Mouse (Mus musculus) CD4-positive, CD25-positive, alpha-beta regulatory T cell (primary cell): ENCODE results near the gene Nasp. TPM values are rescaled to one million over a fixed set of nuclear protein-coding genes. Genes with fewer than 3 reads are reported as not detected.

Experiments used
- polyA plus RNA-seq: library from polyadenylated mRNA; unstranded; fragments of 100-300 nt; shearing (Covaris generic); gene quantifications from one replicate; pipeline ENCODE4 v1.2.1, GENCODE M21; 2017

The Nasp gene
- polyA plus RNA-seq = 50.5 TPM

DNA sequence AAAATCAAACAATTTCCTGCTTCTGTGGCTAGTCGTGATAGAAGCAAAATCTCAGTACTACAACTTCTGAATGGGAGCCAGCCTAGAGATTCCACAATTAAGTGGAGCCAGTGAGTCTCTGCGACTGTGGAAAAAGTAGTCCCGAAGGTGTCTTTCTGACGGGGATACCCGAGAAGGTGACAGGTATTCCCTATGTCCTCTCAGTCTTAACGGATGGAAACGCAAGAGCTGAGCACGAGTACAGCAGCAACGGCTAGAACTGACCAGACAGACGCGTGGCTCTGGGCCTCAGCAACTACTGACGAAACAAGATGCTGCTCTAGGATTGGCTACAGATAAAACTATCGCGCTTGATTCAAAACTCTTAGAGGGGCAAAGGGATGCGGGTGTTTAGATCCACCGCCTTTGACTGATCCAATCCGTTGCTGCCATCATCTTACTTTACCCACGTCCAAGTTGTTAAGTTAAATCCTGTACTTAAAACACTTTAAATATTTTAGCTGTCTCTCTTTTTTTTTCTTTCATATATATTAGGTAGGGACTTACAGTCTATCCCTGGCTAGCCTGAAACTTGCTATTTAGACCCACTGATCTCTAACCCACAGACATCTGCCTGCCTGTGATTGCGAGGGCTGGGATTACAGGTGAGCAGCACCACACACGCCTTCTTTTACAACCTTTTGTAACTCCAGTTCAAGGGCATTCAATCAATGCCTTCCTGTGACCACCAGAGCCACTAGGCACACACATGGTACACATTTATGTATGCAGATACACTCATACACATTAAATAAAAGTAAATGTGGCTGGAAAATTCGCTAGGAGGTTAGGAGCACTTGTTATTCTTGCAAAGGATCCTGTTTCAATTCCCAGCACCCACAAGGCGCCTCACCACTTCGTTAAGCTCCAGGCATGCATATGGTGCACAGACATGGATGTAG lies at the start of gene Nasp:
Nasp (minus strand) TSS at position 220 of the 941 bp plus-strand sequence.

DNA sequence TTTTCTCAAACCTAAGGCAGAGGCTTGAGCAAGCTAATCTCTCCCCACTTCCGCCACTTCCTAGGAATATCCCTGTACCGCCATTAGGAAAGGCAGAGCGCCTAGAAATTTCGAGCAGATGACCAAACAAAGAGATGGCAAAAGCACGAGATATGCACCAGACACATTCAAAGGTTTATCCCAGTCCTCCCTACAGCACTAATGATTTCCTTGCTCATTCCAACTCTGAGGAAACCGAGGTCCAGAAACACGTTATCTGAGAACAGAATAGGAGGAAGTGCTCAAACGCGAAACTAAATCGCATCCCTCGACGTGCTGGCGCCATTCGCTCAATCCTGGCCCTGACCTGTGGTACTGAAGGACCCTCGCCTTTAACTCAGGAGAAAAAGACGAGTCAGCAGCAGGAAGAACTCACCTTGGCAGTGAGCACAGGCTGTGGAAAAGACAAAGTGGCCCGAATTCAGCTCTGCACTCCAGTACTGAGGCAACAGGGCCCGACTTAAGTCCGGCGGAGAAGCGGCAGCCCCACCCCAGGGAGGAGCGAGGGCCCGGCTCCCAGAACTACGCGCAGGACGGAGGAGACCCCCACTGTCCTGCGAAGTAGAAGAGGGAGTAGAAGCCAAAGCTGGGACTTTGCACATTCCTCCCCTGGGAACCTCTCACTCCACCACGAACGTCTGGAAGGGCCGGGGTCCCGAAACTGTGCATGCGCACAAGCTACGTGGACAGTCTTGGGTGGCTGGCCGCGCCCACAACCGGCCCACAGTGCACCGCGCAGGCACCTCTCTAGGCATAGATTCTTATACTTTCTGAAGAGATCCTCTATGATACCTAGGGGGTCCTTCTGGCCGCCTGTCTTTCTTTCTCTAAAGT lies 23.4 kb upstream of the Nasp start, which contains the start of gene Akr1a1:
Akr1a1 (minus strand) TSS at position 757 of the 873 bp plus-strand sequence.

DNA sequence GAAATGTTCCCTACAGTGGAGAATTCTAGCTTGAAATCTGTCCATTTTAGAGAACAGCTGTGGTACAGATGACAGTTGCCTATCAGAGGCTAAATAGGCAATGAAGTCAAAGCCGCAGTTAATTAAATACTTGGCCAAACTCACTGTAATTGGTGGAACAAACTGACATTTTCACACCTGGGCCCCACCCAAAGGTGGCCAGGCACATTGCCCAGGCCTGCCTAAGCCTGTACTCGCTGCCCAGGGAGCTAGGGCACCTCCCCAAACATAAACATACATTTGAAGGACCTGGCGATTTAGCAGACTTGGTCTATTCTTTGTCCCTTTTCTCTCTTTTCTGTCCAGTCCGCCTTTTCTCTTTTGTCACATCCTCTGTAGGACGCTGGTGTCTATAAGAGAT lies 31.4 kb downstream of the Nasp start, which contains the start of gene Ccdc17:
Ccdc17 (plus strand) TSS at position 276 of the 400 bp plus-strand sequence.

DNA sequence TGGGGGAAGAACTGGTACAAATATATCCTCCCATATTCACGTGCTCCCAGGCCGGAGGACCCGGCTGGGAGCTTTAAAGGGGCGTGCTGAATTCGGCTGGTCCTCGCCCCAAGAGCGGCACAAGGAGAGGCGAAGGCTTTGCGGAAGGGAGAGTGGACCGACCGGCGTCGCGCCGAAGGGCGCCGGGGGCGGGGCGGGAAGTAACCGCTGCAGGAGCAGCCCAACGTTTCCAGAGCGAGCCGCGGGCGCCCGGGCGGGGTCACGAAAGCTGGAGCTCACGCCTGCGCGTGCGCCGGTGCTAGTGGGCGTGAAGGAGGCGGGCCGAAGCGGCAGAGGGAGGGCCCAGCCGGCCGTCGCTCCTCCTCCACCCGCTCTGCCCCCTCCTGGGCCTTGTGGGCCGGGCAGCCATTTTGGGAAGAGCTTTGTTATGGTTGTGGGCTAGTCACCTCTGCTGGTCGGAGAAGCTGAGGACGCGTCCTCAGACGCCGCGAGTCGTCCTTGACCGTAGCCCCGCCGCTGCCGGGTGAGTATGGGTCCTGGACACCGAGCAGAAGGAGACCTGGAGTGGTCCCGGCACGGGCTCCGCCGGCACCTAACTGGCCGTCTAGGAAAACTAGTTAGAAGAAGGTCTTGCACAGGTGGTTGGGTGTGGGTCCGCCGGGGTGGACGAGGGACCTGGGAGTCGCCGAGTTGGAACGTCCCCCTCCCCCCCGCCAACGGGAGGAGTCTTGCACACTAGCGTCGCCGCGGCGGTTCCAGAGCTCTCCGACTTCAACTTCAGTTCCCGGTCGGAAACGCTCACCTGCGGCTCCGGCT lies 70.2 kb downstream of the Nasp start, which contains the start of gene Gpbp1l1:
Gpbp1l1 (plus strand) TSS at position 353 of the 816 bp plus-strand sequence.

DNA sequence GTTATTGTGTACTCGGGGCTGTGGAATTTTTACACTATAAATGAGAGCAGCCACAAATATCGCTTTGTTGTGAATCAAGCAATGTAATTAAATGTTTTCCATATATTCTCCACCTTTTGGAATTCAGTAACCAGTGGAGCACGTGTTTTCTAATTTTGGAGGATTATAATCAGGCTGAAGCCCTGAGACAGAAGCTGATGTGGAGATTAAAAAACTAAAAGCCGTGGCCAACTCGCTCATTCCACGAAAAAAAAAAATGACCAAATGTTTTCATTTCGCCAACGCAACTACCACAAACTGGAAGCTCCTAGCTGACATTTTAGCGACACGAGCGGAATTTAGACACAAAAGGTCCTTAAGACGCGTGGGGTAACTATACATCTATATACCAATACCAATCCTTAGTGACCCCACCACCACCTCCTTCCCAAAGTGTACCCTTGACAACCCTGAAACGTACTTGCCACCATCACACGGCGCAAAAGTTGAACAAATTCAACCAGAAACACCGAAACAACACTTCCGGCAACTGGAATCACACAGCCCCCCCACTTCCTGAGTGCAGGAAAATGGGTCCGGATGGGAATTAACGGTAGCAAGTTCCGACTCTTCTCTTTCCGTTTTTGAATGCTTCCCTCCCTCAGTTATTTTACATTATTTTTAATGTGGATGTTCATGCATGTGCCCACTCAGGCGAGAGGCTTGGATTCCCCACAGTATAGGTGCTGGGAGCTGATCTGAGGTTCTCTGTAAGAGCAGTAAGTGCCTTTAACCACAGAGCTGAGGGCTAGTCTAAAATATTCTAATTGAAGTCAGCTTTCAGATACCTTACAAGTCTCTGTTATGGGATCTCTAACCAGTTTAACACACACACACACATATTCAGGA lies 72.1 kb downstream of the Nasp start, which contains the start of gene Tmem69:
Tmem69 (minus strand) TSS at position 524 of the 888 bp plus-strand sequence.

Other genes with a start within 250 kb of the Nasp start
- 18.9 TPM for gene Mast2, start 163.8 kb downstream of the Nasp start, polyA plus RNA-seq
- 16.0 TPM for gene Ipp, start 120.4 kb downstream of the Nasp start, polyA plus RNA-seq
- gene Tmem69, start 72.0 kb downstream of the Nasp start, polyA plus RNA-seq = 23.0 TPM
- gene Gpbp1l1, start 70.3 kb downstream of the Nasp start, polyA plus RNA-seq = 46.6 TPM
- 14.9 TPM for gene Ccdc17, start 31.3 kb downstream of the Nasp start, polyA plus RNA-seq
- gene Akr1a1, start 23.7 kb upstream of the Nasp start, polyA plus RNA-seq = 274 TPM
- gene Prdx1, start 57.6 kb upstream of the Nasp start, polyA plus RNA-seq = 546 TPM
- gene Mmachc, start 80.5 kb upstream of the Nasp start, polyA plus RNA-seq = 8.6 TPM
- 16.4 TPM for gene Ccdc163, start 80.6 kb upstream of the Nasp start, polyA plus RNA-seq
- gene Tesk2, start 93.0 kb upstream of the Nasp start, polyA plus RNA-seq = 8.4 TPM
- gene Toe1, start 179.7 kb upstream of the Nasp start, polyA plus RNA-seq = 39.7 TPM
- gene Mutyh, start 179.8 kb upstream of the Nasp start, polyA plus RNA-seq = 16.4 TPM
- gene Hpdl, start 193.8 kb upstream of the Nasp start, polyA plus RNA-seq = 0.38 TPM
- gene Zswim5, start 249.4 kb upstream of the Nasp start, polyA plus RNA-seq = 0.04 TPM